Mouse (Mus musculus) G1E (cell line): ENCODE measurements around the gene Lama2.

ENCODE experiments used
- CTCF ChIP-seq: IDR thresholded peaks from 2 replicates; pipeline ENCODE4 v1.5.1; 2012; ENCODE audit warnings: low read depth, low read length, inconsistent platforms, mixed read lengths
- GATA1 ChIP-seq: IDR thresholded peaks from 2 replicates; pipeline ENCODE4 v1.6.1; 2012; ENCODE audit warnings: borderline replicate concordance, low read length, inconsistent platforms, mixed read lengths
- POLR2AphosphoS5 ChIP-seq: IDR thresholded peaks from 2 replicates; pipeline ENCODE4 v1.6.1; 2012; ENCODE audit warnings: low read depth, low read length, inconsistent platforms; ENCODE audit not compliant: insufficient replicate concordance

- TF ChIP-seq CTCF (no peak), GATA1 (no peak), POLR2AphosphoS5 (no peak)
Measured at GRCm38 (mm10) chr10:27127454-27127853, 492.1 kb downstream of the Lama2 start.
